Mouse (Mus musculus) spleen, adult 2 months (tissue): ENCODE measurements around the gene Lonp2.

ENCODE experiments used
- CTCF ChIP-seq: fragments of 200-500 bp; IDR thresholded peaks from 2 replicates; pipeline ENCODE4 v1.5.1; 2011; ENCODE audit warnings: mild to moderate bottlenecking, inconsistent platforms; ENCODE audit not compliant: insufficient read depth, insufficient read length, insufficient replicate concordance; ENCODE audit errors: extremely low read depth
- POLR2A ChIP-seq: fragments of 200-500 bp; IDR thresholded peaks from 2 replicates; pipeline ENCODE4 v1.6.1; 2011; ENCODE audit warnings: low read depth, low read length, inconsistent platforms

DNA sequence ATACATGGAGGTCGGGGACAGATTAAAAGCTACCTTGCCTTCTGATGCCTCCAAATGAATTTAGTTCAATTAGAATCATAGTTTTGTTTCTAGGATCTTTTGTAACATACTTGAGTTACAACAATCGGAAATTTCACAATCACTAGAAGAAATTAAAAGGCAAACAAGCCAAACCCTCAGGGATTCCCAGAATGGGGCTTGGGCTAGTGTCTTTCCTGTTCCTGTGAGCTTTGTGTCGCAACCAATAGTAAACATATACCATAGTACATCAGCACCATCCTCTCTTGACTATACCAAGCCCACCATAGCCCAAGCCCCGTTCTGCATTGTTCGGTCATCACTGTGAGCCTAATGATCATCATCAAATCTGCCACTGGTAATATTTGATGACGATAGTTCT, 24.5 kb upstream of the Lonp2 start:
- TF ChIP-seq CTCF = no peak
- no peak for TF ChIP-seq POLR2A
